Mouse (Mus musculus) C2C12 (cell line): ENCODE measurements around the gene Zfp296.

ENCODE experiments used
- CTCF ChIP-seq: IDR thresholded peaks from one replicate; pipeline ENCODE4 v1.5.1; 2011; ENCODE audit not compliant: control insufficient read depth, insufficient read depth, insufficient read length
- MAX ChIP-seq: IDR thresholded peaks from one replicate; pipeline ENCODE4 v1.6.1; 2011; ENCODE audit warnings: mild to moderate bottlenecking, control low read depth
- MYOD1 ChIP-seq: IDR thresholded peaks from one replicate; pipeline ENCODE4 v1.6.1; 2011; ENCODE audit warnings: low read depth; ENCODE audit not compliant: control insufficient read depth, insufficient read length
- MYOG ChIP-seq: IDR thresholded peaks from one replicate; pipeline ENCODE4 v1.6.1; 2011; ENCODE audit not compliant: control insufficient read depth, insufficient read length; ENCODE audit errors: extremely low read depth
- USF1 ChIP-seq: IDR thresholded peaks from one replicate; pipeline ENCODE4 v1.6.1; 2011; ENCODE audit warnings: low read depth, mild to moderate bottlenecking, control low read depth, moderate library complexity

DNA sequence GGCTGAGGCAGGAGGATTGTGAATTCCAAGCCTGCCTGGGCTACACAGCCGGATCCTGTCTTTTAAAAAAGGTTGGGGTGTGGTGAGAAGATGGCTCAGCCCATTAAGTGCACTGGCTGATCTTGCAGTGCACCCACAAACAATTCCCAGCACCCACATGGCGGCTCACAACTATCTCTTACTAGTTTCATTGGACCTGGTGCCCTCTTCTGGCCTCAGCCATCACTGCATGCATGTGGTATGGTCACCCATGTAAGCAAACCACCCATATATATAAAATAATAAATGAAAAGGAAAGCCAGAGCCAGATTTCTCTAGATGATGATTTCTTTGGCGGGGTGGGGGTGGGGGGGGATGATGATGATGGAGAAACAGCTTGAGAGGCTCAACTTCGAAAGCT, 12.6 kb upstream of the Zfp296 start:
- no peak for TF ChIP-seq CTCF
- no peak for TF ChIP-seq USF1
- TF ChIP-seq MYOG: no peak
- no peak for TF ChIP-seq MAX
- TF ChIP-seq MYOD1: no peak
